Mouse (Mus musculus) layer of hippocampus, postnatal 25 days (tissue): Measurements from ENCODE around the gene Tjp2. TPM values are rescaled to one million over a fixed set of nuclear protein-coding genes. Genes with fewer than 3 reads are reported as not detected.

Experiments used
- DNase-seq, 2 experiments: peaks; one replicate each; pipeline ENCODE4 v3.0.0; 2022; ENCODE audit warnings: mixed read lengths in 2 of 2, low spot score in 1 of 2; ENCODE audit errors: extremely low spot score in 1 of 2
- total RNA-seq, 2 experiments: library from RNA; stranded (reverse); gene quantifications; 2 replicates each; pipeline ENCODE4 v1.2.3; 2021

Gene Tjp2
- total RNA-seq, 2 experiments from 2014 or later = 18.9 to 19.8 TPM

GRCm38 (mm10) chr19:24076536-24076935 is 148.3 kb downstream of the Tjp2 start:
- no peak for DNase-seq

DNA sequence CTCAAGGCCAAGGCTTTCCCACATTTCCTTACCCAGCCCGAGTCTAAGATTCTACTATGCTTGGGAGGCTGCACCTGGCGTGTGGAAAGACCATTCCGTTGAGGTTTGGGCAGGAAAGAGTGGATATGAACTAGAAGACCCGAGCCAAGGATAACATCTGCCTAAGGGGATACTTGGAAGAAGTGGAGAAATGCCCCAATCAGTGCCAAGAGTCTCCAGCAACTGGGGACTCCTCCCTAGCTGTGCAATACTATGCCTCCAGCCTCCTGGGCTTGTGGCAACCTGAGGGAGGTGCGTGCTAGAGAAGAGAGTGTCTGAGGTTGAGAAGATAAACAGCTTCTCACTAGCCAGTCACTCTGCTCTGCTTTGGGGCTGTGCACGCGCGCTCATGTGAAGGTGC is 148.9 kb downstream of the Tjp2 start:
- no peak for DNase-seq

GRCm38 (mm10) chr19:24073155-24073554 is 151.7 kb downstream of the Tjp2 start:
- no peak for DNase-seq

DNA sequence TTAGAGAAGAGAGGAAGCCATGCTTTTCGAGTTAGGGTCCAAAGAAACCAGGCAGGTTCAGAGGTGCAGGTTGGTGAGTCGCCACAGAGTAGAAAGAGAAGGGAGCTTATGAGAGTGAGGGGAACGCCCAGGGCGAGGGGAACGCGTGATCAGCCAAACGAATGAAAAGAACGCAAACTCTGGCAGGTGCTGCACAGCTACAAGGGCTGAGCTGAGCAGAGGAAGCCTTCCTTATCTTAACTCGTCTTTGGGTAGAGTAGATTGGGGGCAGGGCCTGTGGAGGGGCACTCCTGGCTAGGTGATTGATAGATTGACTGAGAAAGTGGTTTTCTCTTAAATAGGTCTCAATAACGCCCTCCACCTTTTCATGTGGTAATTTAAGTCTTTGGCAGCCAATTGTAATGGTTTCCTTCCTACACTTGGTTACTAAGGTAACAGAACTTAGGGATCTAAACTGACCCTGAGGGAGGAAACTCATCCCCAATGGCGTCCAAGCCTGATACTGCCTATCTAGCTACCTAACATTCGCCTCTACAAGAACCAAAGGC is 160.4 kb downstream of the Tjp2 start:
- no peak for DNase-seq

DNA sequence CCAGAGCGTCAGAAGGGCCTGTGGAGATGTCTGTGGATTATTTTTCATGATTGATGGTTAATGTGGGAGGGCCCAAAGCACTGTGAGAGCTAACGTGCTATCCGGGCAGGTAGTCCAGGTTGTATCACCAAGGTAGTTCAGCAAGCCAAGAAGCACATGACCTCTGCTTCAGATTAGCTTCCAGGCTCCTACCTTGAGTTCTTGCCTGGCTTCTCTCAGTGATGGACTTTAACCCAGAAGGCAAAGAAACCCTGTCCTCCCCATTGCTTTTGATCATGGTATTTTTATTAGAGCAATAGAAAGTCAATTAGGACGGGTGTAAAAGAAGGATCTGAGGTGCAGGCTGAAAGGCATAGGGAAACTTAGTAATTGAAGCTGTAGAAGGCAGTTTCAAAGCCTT is 161.2 kb downstream of the Tjp2 start:
- DNase-seq = no peak

GRCm38 (mm10) chr19:24058851-24059250 is 166.0 kb downstream of the Tjp2 start:
- DNase-seq = no peak

DNA sequence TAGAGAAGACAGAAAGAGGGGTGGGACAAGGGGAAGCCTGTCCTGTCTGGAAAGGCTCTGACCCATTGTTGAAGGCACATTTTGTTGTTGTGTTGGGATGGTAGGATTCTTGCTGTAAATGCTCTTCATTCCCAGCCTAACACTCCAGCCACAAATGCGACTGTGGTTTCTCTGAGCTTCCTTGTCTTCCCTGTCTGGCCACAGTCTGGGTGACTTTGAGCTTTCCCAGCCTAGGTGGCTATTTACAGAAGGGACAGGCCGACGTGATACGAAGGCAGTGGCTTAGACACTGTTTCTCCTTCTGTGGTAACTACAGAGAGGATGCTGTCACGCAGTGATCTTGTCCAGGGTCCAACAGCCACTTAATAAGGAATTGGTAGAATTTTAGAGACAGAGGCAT is 166.8 kb downstream of the Tjp2 start:
- DNase-seq = no peak

DNA sequence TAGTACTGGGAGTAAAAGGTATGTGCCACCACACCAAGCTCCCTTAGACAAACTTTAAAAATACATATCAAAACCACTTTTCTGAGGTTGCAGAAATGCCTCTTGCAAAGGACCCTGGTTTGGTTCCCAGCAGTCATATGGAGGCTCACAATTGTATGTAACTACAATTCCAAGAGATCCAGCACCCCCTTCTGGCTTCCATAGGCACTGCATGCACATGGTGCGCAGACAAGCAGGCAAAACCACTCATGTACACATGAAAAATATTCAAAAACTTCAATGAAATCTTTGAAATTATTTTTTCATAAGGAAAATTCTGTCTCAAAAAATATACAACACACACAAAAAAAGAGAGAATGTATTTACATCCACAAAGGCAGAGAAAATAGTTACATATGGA is 167.9 kb downstream of the Tjp2 start:
- no peak for DNase-seq

DNA sequence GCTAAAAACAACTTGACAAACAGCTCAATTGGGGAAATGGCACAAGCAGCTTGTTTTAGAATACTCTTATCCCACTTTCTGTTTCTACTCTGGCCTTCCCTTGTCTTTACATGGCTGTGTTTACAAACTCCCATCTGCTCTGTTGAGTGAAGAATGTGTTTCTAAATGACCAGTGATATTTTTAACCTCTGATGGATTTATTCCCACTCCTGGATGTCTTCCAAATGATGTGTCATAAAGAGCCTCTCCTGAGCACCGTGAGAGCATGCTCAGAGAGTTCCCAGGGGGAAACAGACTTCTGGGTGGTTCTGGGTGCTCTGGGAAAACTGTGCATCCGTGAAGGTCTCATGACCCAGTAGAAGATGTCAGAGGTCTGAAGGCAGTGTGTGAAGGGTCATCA is 169.9 kb downstream of the Tjp2 start:
- no peak for DNase-seq

DNA sequence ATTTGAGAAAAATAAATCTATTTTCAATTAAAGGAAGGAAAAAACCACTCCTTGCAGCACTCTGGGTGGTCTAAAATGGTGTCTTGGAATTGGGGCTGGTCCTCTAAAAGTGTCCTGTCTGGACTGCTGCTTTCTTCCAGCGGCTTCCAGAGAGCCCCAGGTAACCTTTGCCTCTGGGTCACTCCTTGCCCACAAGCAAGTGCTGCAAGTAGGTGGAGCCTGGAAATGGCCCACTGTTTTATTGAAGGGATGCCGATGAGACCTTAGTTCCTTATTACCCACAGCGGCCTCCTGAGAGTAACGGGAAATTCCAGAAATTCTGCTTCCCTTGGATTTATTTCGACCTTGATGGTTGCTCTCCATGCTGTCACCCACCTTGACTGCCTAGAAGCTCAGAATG is 170.6 kb downstream of the Tjp2 start:
- DNase-seq = no peak

DNA sequence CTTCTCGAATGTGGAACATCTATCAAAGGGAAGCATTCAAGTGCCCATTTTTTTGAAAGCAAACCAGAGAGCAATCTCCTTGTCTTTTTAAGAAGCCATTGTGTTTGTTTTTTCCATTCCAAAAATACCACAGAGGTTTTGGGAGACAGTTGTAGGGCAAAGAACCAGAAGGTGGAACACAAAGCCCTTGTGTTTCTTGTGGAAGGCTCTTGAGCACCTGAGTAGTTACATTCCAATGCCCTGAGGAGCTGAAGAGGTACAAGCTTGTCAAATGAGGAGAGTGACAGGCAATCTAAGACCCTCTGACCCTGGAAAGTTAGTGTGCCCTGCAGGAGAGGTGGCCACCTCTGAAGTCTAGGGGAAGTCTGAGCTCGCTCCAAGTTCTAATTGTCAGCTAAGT is 174.3 kb downstream of the Tjp2 start:
- DNase-seq = no peak

GRCm38 (mm10) chr19:24049329-24049728 is 175.5 kb downstream of the Tjp2 start:
- DNase-seq = no peak

- DNase-seq = no peak
Observed at GRCm38 (mm10) chr19:24046395-24046993, 178.3 kb downstream of the Tjp2 start.

Other genes starting within 250 kb of the Tjp2 start
- gene Fam189a2, start 194.0 kb downstream of the Tjp2 start, total RNA-seq = 1 to 10 TPM; 8.8 to 9.4 TPM
- gene Fxn, start 55.6 kb upstream of the Tjp2 start, total RNA-seq = 1 to 10 TPM; 7.1 to 9.3 TPM